Comparison of ENCODE assay signal across 8 mouse cellular contexts in the genomic region with DNA sequence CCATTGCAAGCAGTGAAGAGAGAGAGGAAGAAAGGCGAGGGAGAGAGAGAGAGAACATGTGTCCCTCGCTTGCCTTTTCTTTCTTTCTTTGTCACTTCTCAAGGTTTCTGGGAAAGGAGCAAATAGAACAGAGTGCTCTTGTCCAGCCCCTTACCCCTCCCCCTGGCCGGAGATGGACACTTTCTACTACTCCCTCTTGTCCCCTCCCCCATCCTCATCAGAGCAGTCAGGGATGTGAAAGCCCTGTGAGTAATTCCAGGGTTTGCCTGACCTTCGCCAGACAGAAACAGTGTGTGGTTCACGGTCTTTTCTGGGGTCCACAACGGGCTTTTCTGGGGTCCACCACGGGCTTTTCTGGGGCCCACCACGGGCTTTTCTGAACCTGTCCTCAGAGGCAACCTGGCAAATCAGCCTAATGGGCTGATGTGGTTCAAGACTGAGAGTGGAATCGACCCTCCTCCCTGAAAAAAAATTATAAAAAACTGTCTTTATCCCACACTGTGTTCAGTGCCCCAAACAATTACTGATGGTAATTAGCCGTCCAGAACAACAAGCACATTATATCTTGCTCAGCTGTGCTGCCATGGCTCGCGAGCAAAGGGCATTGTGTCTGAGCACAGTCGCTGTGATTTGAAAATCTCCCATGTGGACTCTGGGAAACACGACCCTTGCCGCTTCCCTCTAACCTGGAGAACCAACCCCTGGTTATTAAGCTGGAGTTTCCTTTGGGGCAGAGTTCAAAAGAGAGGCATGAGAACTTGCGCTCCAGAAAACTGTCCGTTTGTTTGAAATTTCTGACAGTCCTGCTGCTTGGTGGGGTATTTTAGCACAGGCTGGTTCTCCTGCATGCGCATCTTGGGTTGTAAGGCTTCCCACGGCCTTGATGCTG.
DNase-seq lines count a peak whose midpoint lies in the region; ATAC-seq and TF ChIP-seq lines count a peak whose summit lies in the region.

No protein-coding gene starts in this region.

- intact Hi-C loops in left cerebral cortex, postnatal 10 days (cut with DNase I) = no loop called here

- peaks cover 27% of the 10 kb centered on the region for H3K4me1 ChIP-seq in forebrain, embryonic 15.5 days
- peaks cover 35% of the 10 kb centered on the region for H3K4me1 ChIP-seq in hindbrain, embryonic 15.5 days (replicated peaks)

- peak overlapping the region; percentile 29 for H3K4me2 ChIP-seq in forebrain, embryonic 15.5 days (replicated peaks)
- H3K4me2 ChIP-seq in hindbrain, embryonic 15.5 days = peak overlapping the region; percentile 36
- H3K4me2 ChIP-seq in myocyte (ENCODE audit: low read depth) = peak overlapping the region; percentile 49

- no peak overlapping the region for H3K4me3 ChIP-seq in forebrain, embryonic 15.5 days
- no peak overlapping the region for H3K4me3 ChIP-seq in hindbrain, embryonic 15.5 days
- no peak overlapping the region for H3K4me3 ChIP-seq in myocyte

- no peaks in the 10 kb centered on the region for H3K27me3 ChIP-seq in forebrain, embryonic 15.5 days
- no peaks in the 10 kb centered on the region for H3K27me3 ChIP-seq in hindbrain, embryonic 15.5 days
- no peaks in the 10 kb centered on the region for H3K27me3 ChIP-seq in myocyte (ENCODE audit: control insufficient read depth, insufficient read depth, insufficient read length)

- no peaks in the 10 kb centered on the region for H3K79me2 ChIP-seq in myocyte (ENCODE audit: control insufficient read depth, insufficient read depth)

- H3K9ac ChIP-seq in forebrain, embryonic 15.5 days (replicated peaks) = 0 out of 2 replicates have a peak overlapping the region, but pooled peaks have one; percentile 28
- H3K9ac ChIP-seq in hindbrain, embryonic 15.5 days = peak overlapping the region; percentile 27

- no peak overlapping the region for H3ac ChIP-seq in myocyte (ENCODE audit: control insufficient read depth, insufficient read length)

- 6% methylated on average over 19 of the region's 19 CpGs for WGBS in forebrain, embryonic 15.5 days
- WGBS in hindbrain, embryonic 15.5 days = 10% methylated on average over 19 of the region's 19 CpGs

- H3K36me3 ChIP-seq in forebrain, embryonic 15.5 days = no peaks in the 10 kb centered on the region
- H3K36me3 ChIP-seq in hindbrain, embryonic 15.5 days = no peaks in the 10 kb centered on the region
- no peaks in the 10 kb centered on the region for H3K36me3 ChIP-seq in myocyte (ENCODE audit: control insufficient read depth, insufficient read depth)

- H3K27ac ChIP-seq in forebrain, embryonic 15.5 days (replicated peaks) = peak overlapping the region; percentile 71
- peak overlapping the region; percentile 66 for H3K27ac ChIP-seq in hindbrain, embryonic 15.5 days (replicated peaks)

- DNase-seq in urinary bladder, postnatal 14 days (ENCODE audit: low spot score) = peak; percentile 24
- DNase-seq in urinary bladder, adult 18-20 months (ENCODE audit: low spot score in 2 of 2) = no peak
- DNase-seq in left cerebral cortex, postnatal 10 days (ENCODE audit: extremely low spot score in 1 of 2, low spot score in 2 of 2) = peak; percentile 46 to 83
- no peak for DNase-seq in thymus, adult 18-20 months
- no peak for DNase-seq in thymus, postnatal 14 days

- TF ChIP-seq POLR2A in myocyte (IDR thresholded peaks at IDR 0.05; ENCODE audit: insufficient read length, low read depth) = no peak

- ATAC-seq in forebrain, embryonic 15.5 days (replicated peaks) = peak; percentile 85
- ATAC-seq in hindbrain, embryonic 15.5 days (ENCODE audit: low FRiP score, low read depth) = peak; percentile 86

- no peaks in the 10 kb centered on the region for H3K9me3 ChIP-seq in forebrain, embryonic 15.5 days
- no peaks in the 10 kb centered on the region for H3K9me3 ChIP-seq in hindbrain, embryonic 15.5 days

TF ChIP-seq in myocyte, 11 proteins besides CTCF, POLR2A, EP300 and RAD21:
- TF ChIP-seq REST (IDR thresholded peaks at IDR 0.05; ENCODE audit: insufficient read depth, insufficient read length) (no peak), E2F4 (IDR thresholded peaks at IDR 0.05; ENCODE audit: insufficient read depth) (no peak), USF1 (IDR thresholded peaks at IDR 0.05; ENCODE audit: low read depth) (no peak), MAX (IDR thresholded peaks at IDR 0.05; ENCODE audit: low read depth) (no peak), TCF12 (IDR thresholded peaks at IDR 0.05; ENCODE audit: insufficient read depth, poor library complexity, severe bottlenecking) (no peak), MYOG (IDR thresholded peaks at IDR 0.05; ENCODE audit: control insufficient read depth in 1 of 3, insufficient read depth in 1 of 3, insufficient read length in 2 of 3, low read depth in 2 of 3) (no peak), POLR2AphosphoS2 (IDR thresholded peaks at IDR 0.05; ENCODE audit: insufficient read length, low read depth) (no peak), CEBPB (IDR thresholded peaks at IDR 0.05; ENCODE audit: insufficient read depth, poor library complexity, severe bottlenecking) (no peak), MYOD1 (IDR thresholded peaks at IDR 0.05; ENCODE audit: control insufficient read depth in 1 of 3, insufficient read length in 2 of 3, low read depth in 2 of 3) (no peak), TCF3 (IDR thresholded peaks at IDR 0.05; ENCODE audit: insufficient read length, low read depth) (no peak), SRF (IDR thresholded peaks at IDR 0.05; ENCODE audit: control insufficient read depth, insufficient read length, low read depth) (no peak)

Comparison
In these comparisons a context has a peak if more than half of its experiments do, and no peak if none do; other contexts are left out.
1. DNase-seq: peak in urinary bladder, postnatal 14 days (single experiment) and left cerebral cortex, postnatal 10 days (2 of 2); none in urinary bladder, adult 18-20 months (0 of 2), thymus, adult 18-20 months (0 of 2) and thymus, postnatal 14 days (single experiment).
2. Peak in every context shown above with its lines, with median percentiles within 50 percentile points of each other: H3K4me2 ChIP-seq.